Mouse (Mus musculus): ENCODE measurements around the gene Eps8.

DNA sequence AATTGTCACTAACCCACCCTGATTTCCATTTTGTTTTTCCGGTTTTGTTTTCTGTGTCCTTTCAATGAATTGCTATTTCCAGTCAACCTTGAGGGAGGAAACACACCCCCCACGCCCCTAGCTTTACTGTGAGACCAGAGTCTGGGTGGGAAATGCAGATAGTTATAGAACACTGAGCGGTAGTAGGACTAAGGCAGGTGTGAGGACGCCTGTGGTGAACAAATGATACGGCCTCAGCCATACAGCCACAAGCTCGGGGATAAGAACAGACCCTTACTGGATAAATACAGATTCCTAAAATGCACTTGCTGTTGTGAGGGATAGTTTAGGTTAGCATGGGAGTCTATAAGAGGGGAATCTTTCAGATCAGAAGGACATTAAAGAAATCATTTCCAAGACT lies 114.3 kb downstream of the Eps8 start:
- TF ChIP-seq POLR2A (IDR thresholded peaks at IDR 0.05; ENCODE audit: insufficient read depth, low read length) (no peak), CTCF (IDR thresholded peaks at IDR 0.05; ENCODE audit: low read depth, low read length) (no peak), EP300 (IDR thresholded peaks at IDR 0.05; ENCODE audit: insufficient read depth, low read depth, low read length) (no peak)

All from ES-Bruce4 (cell line).